Mouse (Mus musculus): ENCODE results near the gene Rfng. TPM values are rescaled to one million over a fixed set of nuclear protein-coding genes. Genes with fewer than 3 reads are reported as not detected.

Rfng gene
- polyA plus RNA-seq, 1 experiment from 2014 or later = 15.6 TPM

- Histone ChIP-seq H3K36me3 (ENCODE audit: inconsistent target) (no peaks in the 10 kb centered on the region), H3K27ac (peak overlapping the region; percentile 77), H3K79me2 (ENCODE audit: inconsistent target) (no peaks in the 10 kb centered on the region), H3K4me3 (ENCODE audit: inconsistent target) (no peak overlapping the region)
- WGBS (ENCODE audit: missing documents) = 17% methylated on average over 6 of the region's 6 CpGs
These were observed 50.5 kb downstream of the Rfng start for GRCm38 (mm10) chr11:120733521-120733920.

- no peaks in the 10 kb centered on the region for H3K79me2 ChIP-seq (ENCODE audit: inconsistent target)
- WGBS (ENCODE audit: missing documents) = 90% methylated on average over 12 of the region's 12 CpGs
- no peaks in the 10 kb centered on the region for H3K36me3 ChIP-seq (ENCODE audit: inconsistent target)
- H3K27ac ChIP-seq = peak within 1 kb of the TSS; percentile 77
- peak within 1 kb of the TSS; percentile 20 for H3K4me3 ChIP-seq (ENCODE audit: inconsistent target)
These were observed 51.9 kb downstream of the Rfng start, which contains the start of gene Cbr2 for GRCm38 (mm10) chr11:120731858-120732680. TSS of gene Cbr2 (minus strand) at chr11:120732114.

DNA sequence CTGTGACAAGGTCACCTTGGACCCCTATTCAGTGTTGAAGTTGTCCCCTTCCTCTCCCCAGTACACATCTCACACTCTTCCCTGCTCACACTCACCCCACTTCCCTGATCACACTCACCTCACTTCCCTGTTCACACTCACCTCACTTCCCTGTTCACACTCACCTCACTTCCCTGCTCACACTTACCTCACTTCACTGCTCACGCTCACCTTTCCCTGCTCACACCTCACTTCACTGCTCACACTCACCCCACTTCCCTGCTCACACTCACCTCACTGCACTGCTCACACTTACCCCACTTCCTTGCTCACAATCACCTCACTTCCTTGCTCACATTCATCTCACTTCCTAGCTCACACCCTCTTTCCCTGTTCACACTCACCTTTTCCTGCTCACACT, 52.6 kb downstream of the Rfng start:
- peak overlapping the region; percentile 77 for H3K27ac ChIP-seq
- H3K4me3 ChIP-seq (ENCODE audit: inconsistent target) = peak overlapping the region; percentile 20
- H3K36me3 ChIP-seq (ENCODE audit: inconsistent target) = no peaks in the 10 kb centered on the region
- no peaks in the 10 kb centered on the region for H3K79me2 ChIP-seq (ENCODE audit: inconsistent target)
- 89% methylated on average over 1 of the region's 1 CpGs for whole genome bisulfite sequencing (ENCODE audit: missing documents)

Other genes with a start within 250 kb of the Rfng start
- gene Mcrip1, start 234.5 kb downstream of the Rfng start, polyA plus RNA-seq (2018) = 36.9 to 60.9 TPM (median 57.7 TPM) in 3 replicates
- not detected in 3 replicates for gene Ppp1r27, start 233.1 kb downstream of the Rfng start, polyA plus RNA-seq (2018)
- gene P4hb, start 211.0 kb downstream of the Rfng start, polyA plus RNA-seq (2018) = 294 to 442 TPM (median 388 TPM) in 3 replicates
- 662 to 966 TPM (median 875 TPM) in 3 replicates for gene Arhgdia, start 202.6 kb downstream of the Rfng start, polyA plus RNA-seq (2018)
- gene Alyref, start 185.8 kb downstream of the Rfng start, polyA plus RNA-seq (2018) = 34.3 to 88.6 TPM (median 41.5 TPM) in 3 replicates
- 40.4 to 78.6 TPM (median 76.2 TPM) in 3 replicates for gene Anapc11, start 185.8 kb downstream of the Rfng start, polyA plus RNA-seq (2018)
- gene Npb, start 175.7 kb downstream of the Rfng start, polyA plus RNA-seq (2018) = not detected in 3 replicates
- gene Pcyt2, start 166.3 kb downstream of the Rfng start, polyA plus RNA-seq (2018) = 23.8 to 69.4 TPM (median 36.2 TPM) in 3 replicates
- gene Sirt7, start 159.0 kb downstream of the Rfng start, polyA plus RNA-seq (2018) = 37.3 to 77.5 TPM (median 50.4 TPM) in 3 replicates
- 18.1 to 68.2 TPM (median 39.6 TPM) in 3 replicates for gene Mafg, start 150.6 kb downstream of the Rfng start, polyA plus RNA-seq (2018)
- not detected in 3 replicates for gene Pycr1, start 140.4 kb downstream of the Rfng start, polyA plus RNA-seq (2018)
- gene Myadml2, start 136.0 kb downstream of the Rfng start, polyA plus RNA-seq (2018) = not detected in 3 replicates
- gene Notum, start 123.0 kb downstream of the Rfng start, polyA plus RNA-seq (2018) = not detected in 3 replicates
- 21.6 to 38.8 TPM (median 34.8 TPM) in 3 replicates for gene Aspscr1, start 111.2 kb downstream of the Rfng start, polyA plus RNA-seq (2018)
- 70.5 to 93.2 TPM (median 84.4 TPM) in 3 replicates for gene Cenpx, start 70.5 kb downstream of the Rfng start, polyA plus RNA-seq (2018)
- 8.8 to 16.3 TPM (median 8.9 TPM) in 3 replicates for gene Lrrc45, start 70.3 kb downstream of the Rfng start, polyA plus RNA-seq (2018)
- 5.4 to 14.4 TPM (median 7.5 TPM) in 3 replicates for gene Rac3, start 62.7 kb downstream of the Rfng start, polyA plus RNA-seq (2018)
- 50.0 to 96.7 TPM (median 78.2 TPM) in 3 replicates for gene Dcxr, start 56.9 kb downstream of the Rfng start, polyA plus RNA-seq (2018)
- 26.0 to 63.7 TPM (median 28.8 TPM) in 3 replicates for gene Cbr2, start 52.1 kb downstream of the Rfng start, polyA plus RNA-seq (2018)
- 3.8 to 12.6 TPM (median 5.1 TPM) in 3 replicates for gene Hmga1b, start 21.4 kb downstream of the Rfng start, polyA plus RNA-seq (2018)
- gene Gps1, start 65 bp upstream of the Rfng start, polyA plus RNA-seq (2018) = 31.8 to 85.4 TPM (median 49.9 TPM) in 3 replicates
- gene Dus1l, start 12.2 kb upstream of the Rfng start, polyA plus RNA-seq (2018) = 17.1 to 33.6 TPM (median 26.6 TPM) in 3 replicates
- 20.8 to 45.3 TPM (median 23.6 TPM) in 3 replicates for gene Fasn, start 40.3 kb upstream of the Rfng start, polyA plus RNA-seq (2018)
- 1.4 to 3.2 TPM (median 1.7 TPM) in 3 replicates for gene Ccdc57, start 148.7 kb upstream of the Rfng start, polyA plus RNA-seq (2018)
- gene Slc16a3, start 164.3 kb upstream of the Rfng start, polyA plus RNA-seq (2018) = 5.7 to 18.5 TPM (median 14.2 TPM) in 3 replicates
- gene Csnk1d, start 207.1 kb upstream of the Rfng start, polyA plus RNA-seq (2018) = 77.7 to 122 TPM (median 77.9 TPM) in 3 replicates

Data from macrophage (primary cell).